Mouse (Mus musculus) frontal cortex, postnatal 10 days (tissue): ENCODE results near the gene Mb.
A peak's percentile ranks its signal among the peaks of the same experiment; 100 is the strongest.

Source experiments
- DNase-seq, 2 experiments: peaks; one replicate each; pipeline ENCODE4 v3.0.0; 2022; ENCODE audit warnings: low spot score in 2 of 2, mixed read lengths in 1 of 2

The Mb gene

DNA sequence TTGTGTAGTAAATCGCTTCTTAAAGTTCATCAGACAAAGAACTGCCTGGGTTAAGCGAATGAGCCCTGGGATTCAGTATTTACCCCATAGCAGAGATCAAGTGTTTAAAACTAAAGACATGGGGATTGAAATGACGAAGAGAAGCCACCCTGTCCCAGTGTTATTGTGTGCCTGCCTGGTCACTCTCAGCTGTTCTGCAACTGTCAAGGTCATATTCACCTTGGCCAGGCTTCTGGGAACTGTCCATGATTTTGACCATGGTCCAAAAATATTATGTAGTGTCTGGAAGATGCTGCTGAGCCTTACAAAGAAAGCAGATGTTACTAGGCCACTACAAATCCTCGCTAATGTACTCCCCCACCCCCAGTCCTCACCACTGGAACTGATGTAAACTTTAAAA lies 70.7 kb downstream of the Mb start:
- no peak for DNase-seq

DNA sequence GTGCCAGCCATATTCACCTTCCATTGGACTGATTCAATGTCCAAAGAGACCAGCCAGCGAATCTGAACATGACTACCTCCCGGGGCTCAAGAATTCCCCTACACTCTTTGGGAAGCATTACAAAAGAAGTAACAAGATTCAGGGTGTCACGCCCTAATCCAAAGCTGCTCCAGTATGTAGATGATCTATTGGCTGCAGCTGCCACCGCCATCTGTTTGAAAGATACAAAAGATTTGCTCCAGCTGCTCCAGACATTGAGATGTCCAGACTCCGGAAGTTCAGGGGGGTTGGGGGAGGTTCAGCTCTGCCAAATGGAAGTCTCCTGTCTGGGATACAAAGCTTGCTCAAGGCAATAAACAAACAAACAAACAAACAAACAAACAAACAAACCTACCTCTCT lies 73.9 kb downstream of the Mb start:
- DNase-seq: no peak

DNA sequence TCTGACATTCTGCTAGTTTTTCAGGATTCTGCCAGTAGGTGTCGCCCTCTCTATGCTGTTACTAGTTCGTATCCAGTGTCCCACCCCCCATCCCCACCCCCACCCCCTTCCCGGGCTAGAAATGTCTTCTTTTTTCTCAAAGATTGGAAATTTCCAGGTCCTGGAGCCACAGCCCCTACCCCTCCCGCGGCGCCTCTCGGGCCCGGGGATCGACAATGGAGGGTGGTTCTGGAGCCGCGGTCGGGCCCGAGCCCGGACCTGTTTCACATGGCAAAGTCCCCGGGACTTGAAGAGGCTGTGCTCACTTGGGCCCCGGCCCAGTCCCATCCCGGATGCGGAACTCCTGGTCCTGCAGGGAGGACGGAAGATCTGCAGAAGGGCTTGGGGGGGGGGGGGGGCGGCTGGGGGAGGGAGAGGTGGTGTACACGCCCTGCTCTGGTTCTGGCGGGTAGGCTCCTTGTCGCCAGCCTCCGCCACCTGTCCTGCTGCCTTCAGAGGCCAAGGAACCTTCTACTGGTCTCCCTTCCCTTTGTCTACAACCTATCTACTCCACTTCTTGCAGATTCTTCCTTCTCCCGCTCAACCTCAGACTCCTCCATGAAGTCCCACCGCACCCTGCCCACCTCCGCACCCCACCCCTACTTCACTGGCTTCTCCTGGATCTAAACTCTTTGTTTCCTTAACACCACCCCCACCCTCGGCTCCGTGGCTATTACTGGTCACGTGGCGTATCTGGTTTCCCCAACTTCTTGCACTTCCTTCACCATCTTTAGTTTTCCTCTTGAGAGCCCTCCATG lies 76.4 kb downstream of the Mb start:
- peak; percentile 57 to 73 for DNase-seq

DNA sequence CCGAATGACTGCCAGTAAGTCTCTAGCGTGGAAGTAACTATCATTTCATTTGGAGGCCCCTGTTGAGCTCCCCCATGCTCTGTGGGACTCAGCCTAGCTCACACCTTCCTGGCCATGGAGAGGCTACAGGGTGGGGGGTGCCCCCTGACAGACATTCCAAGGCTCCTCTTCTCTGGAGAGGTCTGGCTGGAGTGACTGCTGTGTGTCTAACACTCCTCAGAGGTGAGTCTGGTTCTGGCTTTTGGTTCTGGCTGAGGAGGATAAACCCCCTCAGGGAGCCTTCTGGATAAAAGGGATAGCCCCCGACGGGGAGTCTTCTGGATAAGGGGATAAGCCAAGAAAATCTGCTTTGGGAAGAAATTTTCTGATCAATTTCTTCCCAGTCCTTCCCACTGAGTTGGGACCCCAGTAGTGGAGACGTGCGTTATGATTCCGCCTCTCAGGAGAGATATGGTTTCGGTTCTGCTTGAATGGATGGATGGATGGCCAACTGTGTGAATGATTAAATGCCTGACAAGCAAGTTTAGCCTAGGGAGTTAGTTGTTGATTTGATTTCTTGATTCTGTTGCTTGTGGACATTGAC lies 77.1 kb downstream of the Mb start:
- DNase-seq: no peak

DNA sequence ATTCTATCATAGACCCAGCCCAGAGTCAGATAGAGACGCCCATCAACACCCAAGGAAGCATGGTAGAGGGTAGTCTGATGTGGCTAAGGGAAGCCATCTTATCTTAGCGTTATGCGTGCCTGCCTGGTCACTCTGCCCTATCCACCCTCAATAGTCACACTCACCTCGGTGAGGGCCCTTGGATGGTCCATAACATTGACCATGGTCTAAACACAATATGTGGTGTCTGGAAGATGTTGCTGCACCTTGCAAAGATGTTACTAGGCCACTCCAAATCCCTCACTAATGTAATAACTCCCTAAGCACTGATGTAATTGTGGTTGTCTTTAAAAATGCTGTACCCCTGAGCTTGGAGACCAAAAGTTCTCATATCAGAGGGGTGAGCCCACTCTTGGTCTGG lies 77.8 kb downstream of the Mb start:
- DNase-seq: no peak
